Comparison of ENCODE assay signal across 11 mouse cellular contexts in genomic region chr11:101485509-101486028, GRCm38 (mm10). TPM values are rescaled to one million over a fixed set of nuclear protein-coding genes. Genes with fewer than 3 reads are reported as not detected.
A peak's percentile ranks its signal among the peaks of the same experiment; 100 is the strongest.
DNase-seq lines count a peak whose midpoint lies in the region; ATAC-seq lines count a peak whose summit lies in the region.
"Had no signal": no experiment of that assay in that cellular context is flagged by ENCODE, and none has a peak within 500 bp of the region (broad histone marks: within the 10 kb centered on the region; RNA-seq: fewer than 3 reads in every experiment).

No protein-coding gene starts in this region.

- 28% methylated on average over 6 of the region's 6 CpGs for WGBS in intestine, embryonic 15.5 days
- 37% methylated on average over 6 of the region's 6 CpGs for WGBS in intestine, embryonic 16.5 days
- WGBS in forebrain, embryonic 16.5 days: 43% methylated on average over 6 of the region's 6 CpGs
- 33% methylated on average over 6 of the region's 6 CpGs for WGBS in midbrain, embryonic 14.5 days

- peak; percentile 75 for DNase-seq in c-Kit-positive CD71-positive TER-119-positive erythroid progenitor cells, embryonic 14.5 days (ENCODE audit: low spot score)
- DNase-seq in midbrain, embryonic 14.5 days: peak; percentile 36
- no peak for DNase-seq in adrenal gland, postnatal 4 days (ENCODE audit: low spot score in 2 of 2)
- no peak for DNase-seq in gastrocnemius, adult 8-10 months (ENCODE audit: low spot score in 2 of 2)
- no peak for DNase-seq in cerebellum, postnatal 36 days
- DNase-seq: adrenal gland, postnatal 10 days; kidney, adult 18-20 months; right cerebral cortex, postnatal 4 days had no signal

- H3K27me3 ChIP-seq in intestine, embryonic 15.5 days (replicated peaks): no peaks in the 10 kb centered on the region
- H3K27me3 ChIP-seq in intestine, embryonic 16.5 days (replicated peaks; ENCODE audit: control insufficient read depth, insufficient read depth, low read length): no peaks in the 10 kb centered on the region
- no peaks in the 10 kb centered on the region for H3K27me3 ChIP-seq in forebrain, embryonic 16.5 days (replicated peaks; ENCODE audit: control insufficient read depth, insufficient read depth, low read length)
- H3K27me3 ChIP-seq in midbrain, embryonic 14.5 days (ENCODE audit: control insufficient read depth, insufficient read depth, low read length): no peaks in the 10 kb centered on the region

- H3K27ac ChIP-seq in intestine, embryonic 15.5 days: peak overlapping the region; percentile 27; the same call in 1 of the 2 replicates
- no peak overlapping the region for H3K27ac ChIP-seq in intestine, embryonic 16.5 days (ENCODE audit: low read length)
- peak overlapping the region; percentile 25; the same call in 1 of the 2 replicates for H3K27ac ChIP-seq in forebrain, embryonic 16.5 days (ENCODE audit: low read length)
- H3K27ac ChIP-seq in midbrain, embryonic 14.5 days (replicated peaks; ENCODE audit: low read depth, low read length): peak overlapping the region; percentile 69

- 0 out of 2 replicates have a peak, but pooled peaks have one; percentile 37 for ATAC-seq in intestine, embryonic 15.5 days
- ATAC-seq in intestine, embryonic 16.5 days: no peak
- no peak; the same call in 1 of the 2 replicates for ATAC-seq in forebrain, embryonic 16.5 days
- no peak for ATAC-seq in midbrain, embryonic 14.5 days (ENCODE audit: low FRiP score, low TSS enrichment)

- no peak overlapping the region; the same call in 1 of the 2 replicates for H3K9ac ChIP-seq in intestine, embryonic 15.5 days
- no peak overlapping the region for H3K9ac ChIP-seq in intestine, embryonic 16.5 days (ENCODE audit: low read depth, low read length)
- H3K9ac ChIP-seq in forebrain, embryonic 16.5 days (replicated peaks; ENCODE audit: low read depth, low read length): no peak overlapping the region
- no peak overlapping the region for H3K9ac ChIP-seq in midbrain, embryonic 14.5 days (replicated peaks; ENCODE audit: low read length)

- no peaks in the 10 kb centered on the region for H3K9me3 ChIP-seq in intestine, embryonic 15.5 days
- no peaks in the 10 kb centered on the region for H3K9me3 ChIP-seq in intestine, embryonic 16.5 days (ENCODE audit: control insufficient read depth, low read length)
- no peaks in the 10 kb centered on the region for H3K9me3 ChIP-seq in forebrain, embryonic 16.5 days (ENCODE audit: control insufficient read depth, low read length)
- no peaks in the 10 kb centered on the region for H3K9me3 ChIP-seq in midbrain, embryonic 14.5 days (ENCODE audit: control insufficient read depth, low read length)

- no peak overlapping the region for H3K4me2 ChIP-seq in intestine, embryonic 15.5 days (replicated peaks)
- H3K4me2 ChIP-seq in intestine, embryonic 16.5 days (ENCODE audit: low read depth, low read length): no peak overlapping the region
- H3K4me2 ChIP-seq in forebrain, embryonic 16.5 days (ENCODE audit: low read length): no peak overlapping the region
- H3K4me2 ChIP-seq in midbrain, embryonic 14.5 days (ENCODE audit: low read length): no peak overlapping the region

- H3K4me1 ChIP-seq in intestine, embryonic 15.5 days (replicated peaks): 0 out of 2 replicates have a peak, but pooled peaks cover 12% of the 10 kb centered on the region
- H3K4me1 ChIP-seq in intestine, embryonic 16.5 days (ENCODE audit: control insufficient read depth, insufficient read depth, low read length): peaks cover 13% of the 10 kb centered on the region
- H3K4me1 ChIP-seq in forebrain, embryonic 16.5 days (replicated peaks; ENCODE audit: control insufficient read depth, insufficient read depth, low read length): no peaks in the 10 kb centered on the region; the same call in 1 of the 2 replicates
- peaks cover 11% of the 10 kb centered on the region for H3K4me1 ChIP-seq in midbrain, embryonic 14.5 days (ENCODE audit: control insufficient read depth, insufficient read depth, low read length)

- H3K36me3 ChIP-seq in intestine, embryonic 15.5 days: 0 out of 2 replicates have a peak, but pooled peaks cover 3% of the 10 kb centered on the region
- 0 out of 2 replicates have a peak, but pooled peaks cover 6% of the 10 kb centered on the region for H3K36me3 ChIP-seq in intestine, embryonic 16.5 days (ENCODE audit: control insufficient read depth, insufficient read depth, low read length)
- H3K36me3 ChIP-seq in forebrain, embryonic 16.5 days (ENCODE audit: control insufficient read depth, insufficient read depth): no peaks in the 10 kb centered on the region
- H3K36me3 ChIP-seq in midbrain, embryonic 14.5 days (ENCODE audit: control insufficient read depth, insufficient read depth, low read length): no peaks in the 10 kb centered on the region

- H3K4me3 ChIP-seq in intestine, embryonic 15.5 days (replicated peaks): no peak overlapping the region
- no peak overlapping the region for H3K4me3 ChIP-seq in intestine, embryonic 16.5 days (ENCODE audit: low read length)
- no peak overlapping the region for H3K4me3 ChIP-seq in forebrain, embryonic 16.5 days (replicated peaks; ENCODE audit: low read length)
- no peak overlapping the region for H3K4me3 ChIP-seq in midbrain, embryonic 14.5 days (replicated peaks; ENCODE audit: low read depth, low read length)

RNA-seq across cellular contexts. Expression of gene Vat1, which starts 19.5 kb away (rescaled TPM):
- 69.7 and 70.0 TPM in 2 replicates for polyA plus RNA-seq in intestine, embryonic 15.5 days (2015; fragmentation: Nextera tagmentation; extraction: Ambion mirVana)
- 69.9 and 88.2 TPM in 2 replicates for polyA plus RNA-seq in intestine, embryonic 16.5 days (2015; fragmentation: Nextera tagmentation; extraction: Ambion mirVana)
- polyA plus RNA-seq in forebrain, embryonic 16.5 days (2015; fragmentation: Nextera tagmentation; extraction: Ambion mirVana): 65.5 and 79.5 TPM in 2 replicates
- polyA plus RNA-seq in midbrain, embryonic 14.5 days (2014; fragmentation: Nextera tagmentation; extraction: Ambion mirVana): 99.9 and 129 TPM in 2 replicates
- 100 to 1,000 TPM; 103 to 105 TPM for total RNA-seq in adrenal gland, postnatal 4 days (2021)
- 10 to 100 TPM in 2 of 4 experiments, 1 to 10 TPM in 2; 7.9 to 14.0 (median 9.8) TPM for total RNA-seq in gastrocnemius, adult 8-10 months (2022)

RNA-seq across cellular contexts. Expression of gene Rnd2, which starts 20.8 kb away (rescaled TPM):
- polyA plus RNA-seq in intestine, embryonic 15.5 days (2015; fragmentation: Nextera tagmentation; extraction: Ambion mirVana): 23.7 and 24.5 TPM in 2 replicates
- polyA plus RNA-seq in intestine, embryonic 16.5 days (2015; fragmentation: Nextera tagmentation; extraction: Ambion mirVana): 21.0 and 22.1 TPM in 2 replicates
- polyA plus RNA-seq in forebrain, embryonic 16.5 days (2015; fragmentation: Nextera tagmentation; extraction: Ambion mirVana): 91.6 and 95.8 TPM in 2 replicates
- 58.6 and 72.6 TPM in 2 replicates for polyA plus RNA-seq in midbrain, embryonic 14.5 days (2014; fragmentation: Nextera tagmentation; extraction: Ambion mirVana)
- total RNA-seq in adrenal gland, postnatal 4 days (2021): 10 to 100 TPM; 16.4 to 20.0 TPM
- total RNA-seq in gastrocnemius, adult 8-10 months (2022): 1 to 10 TPM; 2.4 to 3.9 (median 3.5) TPM

RNA-seq across cellular contexts. Expression of gene Ifi35, which starts 37.4 kb away (rescaled TPM):
- polyA plus RNA-seq in intestine, embryonic 15.5 days (2015; fragmentation: Nextera tagmentation; extraction: Ambion mirVana): 23.9 and 24.5 TPM in 2 replicates
- polyA plus RNA-seq in intestine, embryonic 16.5 days (2015; fragmentation: Nextera tagmentation; extraction: Ambion mirVana): 29.7 and 31.1 TPM in 2 replicates
- polyA plus RNA-seq in forebrain, embryonic 16.5 days (2015; fragmentation: Nextera tagmentation; extraction: Ambion mirVana): 2.2 and 2.5 TPM in 2 replicates
- polyA plus RNA-seq in midbrain, embryonic 14.5 days (2014; fragmentation: Nextera tagmentation; extraction: Ambion mirVana): 1.5 and 5.9 TPM in 2 replicates
- 10 to 100 TPM; 30.0 to 30.3 TPM for total RNA-seq in adrenal gland, postnatal 4 days (2021)
- 1 to 10 TPM; 7.4 to 9.7 (median 8.7) TPM for total RNA-seq in gastrocnemius, adult 8-10 months (2022)

RNA-seq across cellular contexts. Expression of gene Rpl27, which starts 43.5 kb away (rescaled TPM):
- 322 and 353 TPM in 2 replicates for polyA plus RNA-seq in intestine, embryonic 15.5 days (2015; fragmentation: Nextera tagmentation; extraction: Ambion mirVana)
- 251 and 288 TPM in 2 replicates for polyA plus RNA-seq in intestine, embryonic 16.5 days (2015; fragmentation: Nextera tagmentation; extraction: Ambion mirVana)
- 219 and 239 TPM in 2 replicates for polyA plus RNA-seq in forebrain, embryonic 16.5 days (2015; fragmentation: Nextera tagmentation; extraction: Ambion mirVana)
- polyA plus RNA-seq in midbrain, embryonic 14.5 days (2014; fragmentation: Nextera tagmentation; extraction: Ambion mirVana): 301 and 329 TPM in 2 replicates
- total RNA-seq in adrenal gland, postnatal 4 days (2021): 100 to 1,000 TPM in 1 of 2 experiments, 10 to 100 TPM in 1; 90.3 to 116 TPM
- total RNA-seq in gastrocnemius, adult 8-10 months (2022): 10 to 100 TPM; 20.8 to 47.8 (median 31.7) TPM

Comparison
In these comparisons a context has a peak if more than half of its experiments do, and no peak if none do; other contexts are left out.
1. DNase-seq: peak in c-Kit-positive CD71-positive TER-119-positive erythroid progenitor cells, embryonic 14.5 days (single experiment) and midbrain, embryonic 14.5 days (single experiment); none in adrenal gland, postnatal 4 days (0 of 2), gastrocnemius, adult 8-10 months (0 of 2) and cerebellum, postnatal 36 days (0 of 2).